Mouse (Mus musculus): ENCODE data around the gene Schip1. TPM values are rescaled to one million over a fixed set of nuclear protein-coding genes. Genes with fewer than 3 reads are reported as not detected.

Gene Schip1
- polyA plus RNA-seq, 1 experiment from 2014 or later: 2.3 TPM

DNA sequence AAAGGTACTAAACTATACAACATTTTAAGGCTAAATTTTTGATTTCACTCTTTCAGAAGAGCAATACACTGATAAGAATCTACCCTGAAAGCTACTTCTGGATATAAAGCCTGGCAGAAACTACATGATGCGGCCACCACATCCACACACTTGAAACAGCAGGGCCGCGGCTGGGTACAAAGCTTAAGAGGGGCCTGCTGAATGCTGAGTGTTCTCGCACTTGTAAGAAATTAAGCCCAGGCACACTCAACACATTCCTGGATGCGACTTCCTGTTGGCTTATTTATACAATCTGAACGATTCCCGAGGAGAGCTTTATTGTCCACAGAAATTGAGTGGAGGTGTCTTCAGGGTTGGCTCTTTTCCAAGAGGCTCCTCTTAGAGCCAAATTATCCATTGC, 452.6 kb downstream of the Schip1 start:
- no peak for ATAC-seq
- no peak overlapping the region for H3K9ac ChIP-seq (replicated peaks)
- H3K27me3 ChIP-seq (ENCODE audit: insufficient read depth, low read length): no peaks in the 10 kb centered on the region
- no peaks in the 10 kb centered on the region for H3K36me3 ChIP-seq (replicated peaks; ENCODE audit: insufficient read depth, low read length)
- no peak overlapping the region for H3K4me2 ChIP-seq (ENCODE audit: low read depth, low read length)
- no peak overlapping the region for H3K4me3 ChIP-seq (ENCODE audit: low read depth, low read length)
- no peaks in the 10 kb centered on the region for H3K4me1 ChIP-seq (ENCODE audit: insufficient read depth)
- H3K27ac ChIP-seq (ENCODE audit: low read depth): no peak overlapping the region
- TF ChIP-seq CTCF (IDR thresholded peaks at IDR 0.05; ENCODE audit: low read depth): no peak
- H3K9me3 ChIP-seq (ENCODE audit: low read length): no peaks in the 10 kb centered on the region
- DNase-seq: no peak
- 69% methylated on average over 7 of the region's 7 CpGs for WGBS (ENCODE audit: insufficient replicate concordance)

DNA sequence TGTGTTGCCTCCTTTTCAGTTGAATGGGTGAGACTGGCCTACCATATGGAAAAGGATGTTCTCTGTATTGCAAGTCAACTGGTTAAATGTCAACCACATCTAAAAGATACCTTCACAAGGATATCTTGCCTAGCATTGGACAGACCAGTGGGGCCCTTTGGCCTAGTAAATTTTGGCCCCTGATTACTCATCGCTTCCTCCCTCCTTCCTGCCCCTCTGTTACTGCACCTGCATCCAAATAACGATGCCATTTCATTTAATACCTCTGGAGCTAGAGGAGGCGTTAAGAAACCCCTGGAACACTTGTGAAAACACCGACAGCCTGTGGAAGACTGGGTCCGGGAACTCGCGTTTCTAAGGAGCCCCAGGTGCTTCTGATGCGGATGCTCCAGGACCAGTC, 453.4 kb downstream of the Schip1 start:
- ATAC-seq: no peak
- WGBS (ENCODE audit: insufficient replicate concordance): 82% methylated on average over 8 of the region's 8 CpGs

DNA sequence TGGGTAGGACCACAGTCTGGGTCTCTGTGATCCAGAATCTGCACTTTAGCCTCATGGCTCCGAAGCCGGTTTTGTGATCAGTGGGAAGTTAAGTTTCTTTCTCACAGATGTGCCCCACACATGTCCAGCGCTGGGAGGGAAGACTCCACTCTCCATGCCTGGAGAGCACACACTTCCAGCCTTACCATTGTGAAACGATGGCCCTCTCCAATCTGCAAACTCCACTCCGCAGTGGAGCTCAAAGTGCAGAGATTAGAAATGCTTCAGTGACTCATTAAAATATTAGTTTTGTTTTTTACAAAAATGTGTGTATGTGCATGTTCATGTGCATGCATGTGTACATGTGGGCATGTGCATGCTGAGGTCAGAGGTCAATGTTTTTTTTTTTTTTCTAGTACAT, 454.0 kb downstream of the Schip1 start:
- Histone ChIP-seq H3K9ac (replicated peaks) (no peak overlapping the region), H3K27ac (ENCODE audit: low read depth) (no peak overlapping the region), H3K36me3 (replicated peaks; ENCODE audit: insufficient read depth, low read length) (no peaks in the 10 kb centered on the region), H3K4me2 (ENCODE audit: low read depth, low read length) (no peak overlapping the region), H3K9me3 (ENCODE audit: low read length) (no peaks in the 10 kb centered on the region), H3K4me1 (ENCODE audit: insufficient read depth) (no peaks in the 10 kb centered on the region), H3K4me3 (ENCODE audit: low read depth, low read length) (no peak overlapping the region), H3K27me3 (ENCODE audit: insufficient read depth, low read length) (no peaks in the 10 kb centered on the region)
- WGBS (ENCODE audit: insufficient replicate concordance): 84% methylated on average over 5 of the region's 5 CpGs
- no peak for DNase-seq
- TF ChIP-seq EP300 (IDR thresholded peaks at IDR 0.05; ENCODE audit: low read depth): no peak
- TF ChIP-seq CTCF (IDR thresholded peaks at IDR 0.05; ENCODE audit: low read depth): no peak
- no peak for ATAC-seq

More for the DNA sequence above, 453.4 kb downstream of the Schip1 start:
- Histone ChIP-seq H3K36me3 (replicated peaks; ENCODE audit: insufficient read depth, low read length) (no peaks in the 10 kb centered on the region), H3K27ac (ENCODE audit: low read depth) (no peak overlapping the region), H3K9ac (replicated peaks) (no peak overlapping the region), H3K4me3 (ENCODE audit: low read depth, low read length) (no peak overlapping the region), H3K4me1 (ENCODE audit: insufficient read depth) (no peaks in the 10 kb centered on the region), H3K27me3 (ENCODE audit: insufficient read depth, low read length) (no peaks in the 10 kb centered on the region), H3K9me3 (ENCODE audit: low read length) (no peaks in the 10 kb centered on the region), H3K4me2 (ENCODE audit: low read depth, low read length) (no peak overlapping the region)
- DNase-seq: no peak
- no peak for TF ChIP-seq EP300 (IDR thresholded peaks at IDR 0.05; ENCODE audit: low read depth)
- no peak for TF ChIP-seq CTCF (IDR thresholded peaks at IDR 0.05; ENCODE audit: low read depth)

DNA sequence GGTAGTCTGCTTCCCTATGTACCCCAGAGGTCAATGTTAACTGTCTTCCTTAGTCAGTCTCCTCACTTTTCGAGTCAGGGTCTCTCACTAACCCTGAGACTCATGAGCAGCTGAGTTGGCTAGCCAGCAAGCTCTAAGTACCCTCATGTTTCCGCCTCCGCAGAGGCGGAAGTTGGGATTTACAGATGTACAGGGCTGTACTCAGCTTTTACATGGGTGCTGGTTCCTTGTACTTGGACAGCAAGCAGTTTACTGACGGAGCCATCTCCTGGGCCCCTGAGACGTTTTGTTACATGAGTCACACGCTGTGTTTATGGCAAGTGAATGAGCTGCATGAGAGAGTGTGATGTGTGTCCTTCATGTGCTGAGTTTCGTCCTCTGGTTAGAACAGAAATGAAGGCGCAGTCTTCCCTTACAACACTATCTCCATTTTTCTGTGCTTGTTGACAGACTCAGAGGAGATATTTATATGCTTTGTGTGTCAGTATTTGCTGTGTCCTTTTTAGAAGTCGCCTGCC, 460.8 kb downstream of the Schip1 start:
- Histone ChIP-seq H3K9me3 (ENCODE audit: low read length) (no peaks in the 10 kb centered on the region), H3K4me1 (ENCODE audit: insufficient read depth) (no peaks in the 10 kb centered on the region), H3K27ac (ENCODE audit: low read depth) (no peak overlapping the region), H3K27me3 (ENCODE audit: insufficient read depth, low read length) (no peaks in the 10 kb centered on the region), H3K4me2 (ENCODE audit: low read depth, low read length) (no peak overlapping the region), H3K4me3 (ENCODE audit: low read depth, low read length) (no peak overlapping the region), H3K36me3 (replicated peaks; ENCODE audit: insufficient read depth, low read length) (no peaks in the 10 kb centered on the region), H3K9ac (replicated peaks) (no peak overlapping the region)
- ATAC-seq (no peak), DNase-seq (no peak)
- TF ChIP-seq EP300 (IDR thresholded peaks at IDR 0.05; ENCODE audit: low read depth) (no peak), CTCF (IDR thresholded peaks at IDR 0.05; ENCODE audit: low read depth) (no peak)
- 80% methylated on average over 10 of the region's 10 CpGs for WGBS (ENCODE audit: insufficient replicate concordance)

DNA sequence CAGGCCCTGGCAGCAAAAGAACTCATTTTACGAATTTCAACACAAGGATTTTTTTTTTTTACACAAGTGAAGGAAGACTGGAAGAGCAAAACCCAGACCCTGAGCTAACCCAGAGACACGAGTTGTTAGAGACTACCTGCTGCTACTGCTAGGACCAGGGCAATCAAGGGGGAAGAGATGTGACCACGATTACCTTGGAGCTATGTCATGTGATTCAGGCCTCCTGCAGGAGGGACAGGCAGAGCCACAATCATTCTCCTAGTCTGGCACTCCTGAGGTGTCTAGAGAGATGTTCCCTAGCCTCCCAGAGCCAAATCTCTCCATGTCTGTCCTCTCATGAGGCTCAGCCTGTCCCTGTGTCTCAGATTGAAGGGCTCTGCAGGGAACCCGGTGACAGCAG, 461.8 kb downstream of the Schip1 start:
- DNase-seq (no peak), ATAC-seq (no peak)
- H3K9me3 ChIP-seq (ENCODE audit: low read length): no peaks in the 10 kb centered on the region
- H3K4me3 ChIP-seq (ENCODE audit: low read depth, low read length): no peak overlapping the region
- no peaks in the 10 kb centered on the region for H3K4me1 ChIP-seq (ENCODE audit: insufficient read depth)
- H3K9ac ChIP-seq (replicated peaks): no peak overlapping the region
- H3K4me2 ChIP-seq (ENCODE audit: low read depth, low read length): no peak overlapping the region
- no peak for TF ChIP-seq CTCF (IDR thresholded peaks at IDR 0.05; ENCODE audit: low read depth)
- no peak for TF ChIP-seq EP300 (IDR thresholded peaks at IDR 0.05; ENCODE audit: low read depth)
- H3K36me3 ChIP-seq (replicated peaks; ENCODE audit: insufficient read depth, low read length): no peaks in the 10 kb centered on the region
- H3K27me3 ChIP-seq (ENCODE audit: insufficient read depth, low read length): no peaks in the 10 kb centered on the region
- 49% methylated on average over 4 of the region's 4 CpGs for WGBS (ENCODE audit: insufficient replicate concordance)
- H3K27ac ChIP-seq (ENCODE audit: low read depth): no peak overlapping the region

DNA sequence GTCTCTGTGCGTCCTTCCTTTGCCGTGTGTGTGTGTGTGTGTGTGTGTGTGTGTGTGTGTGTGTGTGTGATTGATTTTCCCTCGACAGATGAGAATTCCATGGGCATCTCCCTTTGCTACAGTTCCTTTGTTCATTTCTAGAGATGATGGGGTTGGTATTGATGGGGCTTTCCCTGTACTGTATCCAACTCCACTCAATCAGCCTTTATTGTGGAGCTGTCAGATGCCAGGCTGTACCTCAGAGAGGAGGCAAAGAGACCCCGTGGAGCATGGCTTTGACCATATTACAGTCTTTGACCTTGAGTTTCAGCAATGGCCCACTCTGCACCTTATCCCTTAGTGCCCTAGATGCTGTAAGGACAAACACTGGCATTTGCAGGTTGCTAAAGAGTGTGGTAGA, 462.6 kb downstream of the Schip1 start:
- Histone ChIP-seq H3K9ac (replicated peaks) (no peak overlapping the region), H3K4me1 (ENCODE audit: insufficient read depth) (no peaks in the 10 kb centered on the region), H3K27ac (ENCODE audit: low read depth) (no peak overlapping the region), H3K36me3 (replicated peaks; ENCODE audit: insufficient read depth, low read length) (no peaks in the 10 kb centered on the region), H3K27me3 (ENCODE audit: insufficient read depth, low read length) (no peaks in the 10 kb centered on the region), H3K9me3 (ENCODE audit: low read length) (no peaks in the 10 kb centered on the region), H3K4me3 (ENCODE audit: low read depth, low read length) (no peak overlapping the region), H3K4me2 (ENCODE audit: low read depth, low read length) (no peak overlapping the region)
- 68% methylated on average over 4 of the region's 4 CpGs for WGBS (ENCODE audit: insufficient replicate concordance)
- DNase-seq (no peak), ATAC-seq (no peak)
- TF ChIP-seq CTCF (IDR thresholded peaks at IDR 0.05; ENCODE audit: low read depth) (no peak), EP300 (IDR thresholded peaks at IDR 0.05; ENCODE audit: low read depth) (no peak)

DNA sequence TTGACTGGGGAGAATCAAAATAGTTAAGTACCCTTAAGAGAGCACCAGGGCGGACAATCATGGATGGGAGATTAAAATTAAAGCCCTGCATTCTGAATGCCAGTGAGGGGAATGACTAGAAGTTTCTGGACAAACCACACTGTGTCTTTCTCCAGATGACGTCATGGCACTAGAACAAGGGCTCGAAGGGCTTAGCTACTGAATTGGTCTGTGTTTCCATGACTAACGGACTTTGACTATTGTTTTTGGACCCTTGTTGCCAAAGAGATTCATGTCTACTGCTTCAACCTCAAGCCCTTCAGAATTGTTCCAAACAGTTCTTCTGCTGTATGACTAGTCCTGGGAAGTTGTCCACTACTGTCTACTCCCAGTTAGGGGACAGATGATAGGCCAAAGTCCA, 467.3 kb downstream of the Schip1 start:
- Histone ChIP-seq H3K4me3 (ENCODE audit: low read depth, low read length) (no peak overlapping the region), H3K27ac (ENCODE audit: low read depth) (no peak overlapping the region), H3K9ac (replicated peaks) (no peak overlapping the region), H3K4me2 (ENCODE audit: low read depth, low read length) (no peak overlapping the region), H3K36me3 (replicated peaks; ENCODE audit: insufficient read depth, low read length) (no peaks in the 10 kb centered on the region), H3K9me3 (ENCODE audit: low read length) (no peaks in the 10 kb centered on the region), H3K27me3 (ENCODE audit: insufficient read depth, low read length) (no peaks in the 10 kb centered on the region), H3K4me1 (ENCODE audit: insufficient read depth) (no peaks in the 10 kb centered on the region)
- WGBS (ENCODE audit: insufficient replicate concordance): 82% methylated on average over 4 of the region's 4 CpGs
- no peak for ATAC-seq
- TF ChIP-seq CTCF (IDR thresholded peaks at IDR 0.05; ENCODE audit: low read depth) (no peak), EP300 (IDR thresholded peaks at IDR 0.05; ENCODE audit: low read depth) (no peak)
- no peak for DNase-seq
